Mouse (Mus musculus) cortical plate, adult 2 months (tissue): ENCODE data around the gene Nlgn1. TPM values are rescaled to one million over a fixed set of nuclear protein-coding genes. Genes with fewer than 3 reads are reported as not detected.
A peak's percentile ranks its signal among the peaks of the same experiment; 100 is the strongest.

Experiments used
- H3K27ac ChIP-seq: fragments of 200-500 bp; 2 replicates; pipeline ENCODE4 v1.5.1; 2012; ENCODE audit warnings: low read length, control low read depth, inconsistent platforms; ENCODE audit not compliant: insufficient read depth
- H3K4me1 ChIP-seq: fragments of 200-500 bp; 2 replicates; pipeline ENCODE4 v1.6.1; 2011; ENCODE audit warnings: low read length; ENCODE audit not compliant: control insufficient read depth, insufficient read depth
- H3K4me3 ChIP-seq: fragments of 200-500 bp; 2 replicates; pipeline ENCODE4 v1.5.1; 2011; ENCODE audit warnings: mild to moderate bottlenecking, low read length, control low read depth; ENCODE audit not compliant: insufficient read depth
- CTCF ChIP-seq: fragments of 200-500 bp; IDR thresholded peaks from 2 replicates; pipeline ENCODE4 v1.5.1; 2011; ENCODE audit warnings: mild to moderate bottlenecking, control low read depth, low read length; ENCODE audit not compliant: insufficient read depth; ENCODE audit errors: extremely low read depth
- POLR2A ChIP-seq: fragments of 200-500 bp; IDR thresholded peaks from 2 replicates; pipeline ENCODE4 v1.6.1; 2011; ENCODE audit warnings: mild to moderate bottlenecking, low read length, control low read depth; ENCODE audit not compliant: insufficient read depth; ENCODE audit errors: extremely low read depth
- polyA plus RNA-seq: library from polyadenylated mRNA; depleted of rRNA; stranded (reverse); fragments of >200 nt; gene quantifications from 2 replicates; pipeline ENCODE4 v1.2.3, GENCODE M21; 2012; rRNA removed

The Nlgn1 gene
- 32.5 and 33.0 TPM in 2 replicates for polyA plus RNA-seq

DNA sequence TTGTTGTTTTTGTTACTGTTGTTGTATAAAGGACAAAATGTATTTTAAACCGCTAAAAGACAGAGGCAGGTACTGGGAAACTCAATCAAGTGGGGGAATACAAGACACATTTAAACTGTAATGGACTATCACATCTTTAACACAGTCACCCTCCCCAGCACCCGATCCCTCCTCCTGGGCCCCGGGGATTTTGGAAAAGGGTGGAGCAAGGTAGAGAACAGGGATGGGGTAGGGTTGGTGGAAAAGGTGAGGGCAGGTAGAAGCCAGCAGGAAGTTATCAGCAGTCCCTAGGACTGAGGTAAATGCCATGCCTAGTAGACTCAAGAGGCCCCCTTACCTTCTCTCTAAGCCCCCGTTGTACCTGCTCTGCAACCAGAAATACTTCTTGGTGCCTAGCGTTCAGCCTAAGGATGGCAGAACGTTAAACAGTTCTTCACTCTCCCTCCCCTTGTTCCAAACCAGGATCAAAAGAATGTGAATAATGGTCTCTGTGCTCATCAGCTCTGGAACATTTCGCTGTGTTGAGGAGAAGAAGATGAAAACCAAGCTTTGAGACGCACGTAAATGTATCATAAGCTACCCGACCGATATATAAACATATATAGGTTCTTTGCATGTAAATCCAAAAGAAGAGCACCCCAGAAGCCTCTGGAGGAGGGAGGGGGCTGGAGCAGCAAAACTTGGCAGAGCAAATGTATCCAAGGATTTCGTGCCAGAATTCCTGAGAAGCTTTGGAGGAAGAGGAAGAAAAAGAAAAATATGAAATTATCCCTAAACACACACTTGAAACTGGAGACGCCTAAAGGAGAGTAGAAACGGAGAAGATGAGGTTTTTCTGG is at the start of gene Nlgn1:
TSS of gene Nlgn1 (minus strand) at position 61 of the 839 bp plus-strand sequence.
- Histone ChIP-seq H3K4me1 (peaks cover 2% of the 10 kb centered on the region; the same call in 1 of the 2 replicates), H3K4me3 (peak within 1 kb of the TSS; percentile 91), H3K27ac (peak within 1 kb of the TSS; percentile 90)
- TF ChIP-seq CTCF (no peak), POLR2A (no peak)

DNA sequence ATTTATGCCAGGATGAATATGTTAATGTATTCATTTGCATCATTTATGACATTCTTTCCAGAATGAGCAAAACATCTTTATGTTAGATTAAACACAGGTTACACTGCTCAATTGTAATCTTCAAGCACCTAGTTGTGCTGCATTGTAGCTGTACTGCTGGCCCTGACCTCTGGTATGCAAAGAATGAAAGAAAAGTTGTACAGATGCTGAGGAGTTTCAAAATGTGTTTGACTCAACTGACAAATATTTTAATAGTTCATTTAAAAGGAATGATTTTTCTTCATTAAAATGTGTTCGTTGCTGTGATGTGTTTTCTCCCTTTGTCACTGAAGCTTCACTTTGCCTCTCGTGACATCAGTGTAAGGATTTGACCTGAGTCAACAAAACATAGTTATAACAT is 46.0 kb upstream of the Nlgn1 start:
- no peaks in the 10 kb centered on the region for H3K4me1 ChIP-seq
- H3K27ac ChIP-seq: no peak overlapping the region
- TF ChIP-seq POLR2A (no peak), CTCF (no peak)
- no peak overlapping the region for H3K4me3 ChIP-seq

DNA sequence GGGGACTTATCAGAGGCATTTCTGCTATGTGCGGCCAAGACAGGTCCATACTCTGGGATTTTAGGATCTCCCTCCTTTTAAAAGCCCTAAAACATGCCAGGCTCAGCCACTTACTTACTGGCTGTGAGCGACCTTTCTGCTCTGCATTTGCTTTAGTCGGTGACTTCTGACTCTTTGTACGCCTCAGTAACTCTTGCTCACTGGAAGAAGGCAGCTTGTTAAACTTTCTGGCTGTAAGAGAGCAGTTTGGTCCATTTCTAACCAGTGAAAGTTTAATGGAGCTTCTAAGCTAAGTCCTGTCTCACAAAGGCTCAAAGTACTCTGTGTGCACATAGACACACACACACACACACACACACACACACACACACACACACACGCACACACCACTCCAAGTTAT is 22.8 kb upstream of the Nlgn1 start:
- no peak for TF ChIP-seq CTCF
- TF ChIP-seq POLR2A: no peak
- Histone ChIP-seq H3K4me1 (no peaks in the 10 kb centered on the region), H3K4me3 (no peak overlapping the region), H3K27ac (no peak overlapping the region)

DNA sequence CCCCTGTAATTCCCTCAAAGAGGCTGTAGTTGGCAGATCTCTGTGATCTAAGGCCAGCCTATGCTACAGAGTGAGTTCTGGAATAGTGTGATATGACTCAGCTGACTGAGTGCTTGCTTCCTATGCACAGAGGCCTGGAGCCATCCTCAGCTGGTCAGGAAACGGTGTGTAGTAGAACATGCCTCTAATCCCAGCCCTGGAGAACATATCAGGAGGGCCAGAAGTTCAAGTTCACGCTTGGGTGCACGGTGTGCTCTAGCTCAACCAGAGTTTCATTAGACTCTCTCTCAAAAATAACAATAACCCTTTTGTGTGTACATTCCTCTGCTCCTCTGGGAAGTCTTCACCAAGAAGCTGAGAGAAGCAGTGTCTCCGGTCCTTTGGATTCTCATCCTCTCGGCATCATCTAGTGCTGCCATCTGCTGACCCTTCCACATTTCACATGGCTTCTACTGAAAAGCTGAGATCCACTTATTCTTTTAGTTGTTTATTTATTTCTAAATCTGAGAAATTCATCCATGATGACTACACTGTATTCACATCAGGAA is 22.3 kb upstream of the Nlgn1 start:
- Histone ChIP-seq H3K4me3 (no peak overlapping the region), H3K4me1 (no peaks in the 10 kb centered on the region), H3K27ac (no peak overlapping the region)
- no peak for TF ChIP-seq POLR2A
- peak; percentile 66 for TF ChIP-seq CTCF

DNA sequence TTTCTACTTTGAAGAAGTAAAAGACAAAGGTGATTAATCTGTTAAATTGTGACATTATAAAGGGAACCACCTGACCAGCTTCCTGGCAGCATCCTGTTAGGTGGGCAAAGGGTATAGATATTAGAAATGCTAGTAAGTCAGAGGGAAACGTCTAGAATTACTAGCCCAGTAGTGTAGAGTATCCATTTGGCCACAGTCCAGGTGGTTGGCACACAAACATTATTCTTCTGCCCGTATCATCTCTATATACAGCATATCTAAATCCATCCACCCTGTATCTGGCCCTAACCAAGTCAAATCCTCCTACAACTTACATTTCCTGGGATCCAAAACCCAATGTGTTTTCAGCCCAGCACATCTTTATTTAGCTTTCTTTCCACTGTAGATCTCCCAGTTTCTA is 5.2 kb upstream of the Nlgn1 start:
- no peak for TF ChIP-seq POLR2A
- no peak for TF ChIP-seq CTCF
- Histone ChIP-seq H3K4me1 (no peaks in the 10 kb centered on the region), H3K27ac (no peak overlapping the region)

DNA sequence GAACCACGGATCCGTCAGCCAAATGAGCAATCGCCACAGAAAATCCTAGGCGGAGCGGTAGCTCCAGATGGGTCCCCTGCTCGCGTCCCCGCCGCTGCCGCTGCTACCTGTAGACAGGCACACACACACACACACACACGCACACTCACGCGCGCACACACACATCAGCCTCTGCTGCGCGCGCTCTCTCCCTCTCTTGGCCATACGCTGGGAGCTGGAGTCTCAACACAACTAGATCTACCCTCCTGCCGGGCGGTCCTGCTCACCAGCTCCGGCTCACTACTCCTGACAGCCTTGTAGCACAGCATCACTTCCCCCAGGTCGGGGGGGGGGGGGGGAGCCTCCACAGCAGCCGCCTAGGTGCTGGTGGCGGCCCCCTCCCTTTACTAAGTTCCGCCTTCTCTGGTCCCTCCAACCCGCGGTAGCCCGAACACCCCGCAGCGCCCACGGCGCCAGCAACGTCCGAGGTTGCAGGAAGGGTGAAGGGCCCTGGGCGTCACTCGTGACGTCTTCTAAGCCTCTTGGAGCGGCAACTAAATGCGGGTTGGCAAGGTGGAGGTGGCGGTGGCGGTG is 1.1 kb upstream of the Nlgn1 start:
- H3K4me1 ChIP-seq: no peaks in the 10 kb centered on the region
- H3K4me3 ChIP-seq: peak overlapping the region; percentile 91
- peak overlapping the region; percentile 16; the same call in 1 of the 2 replicates for H3K27ac ChIP-seq
- TF ChIP-seq POLR2A (peak; percentile 65; the same call in 1 of the 2 replicates), CTCF (no peak)

More for the DNA sequence above, 5.2 kb upstream of the Nlgn1 start:
- no peak overlapping the region for H3K4me3 ChIP-seq

DNA sequence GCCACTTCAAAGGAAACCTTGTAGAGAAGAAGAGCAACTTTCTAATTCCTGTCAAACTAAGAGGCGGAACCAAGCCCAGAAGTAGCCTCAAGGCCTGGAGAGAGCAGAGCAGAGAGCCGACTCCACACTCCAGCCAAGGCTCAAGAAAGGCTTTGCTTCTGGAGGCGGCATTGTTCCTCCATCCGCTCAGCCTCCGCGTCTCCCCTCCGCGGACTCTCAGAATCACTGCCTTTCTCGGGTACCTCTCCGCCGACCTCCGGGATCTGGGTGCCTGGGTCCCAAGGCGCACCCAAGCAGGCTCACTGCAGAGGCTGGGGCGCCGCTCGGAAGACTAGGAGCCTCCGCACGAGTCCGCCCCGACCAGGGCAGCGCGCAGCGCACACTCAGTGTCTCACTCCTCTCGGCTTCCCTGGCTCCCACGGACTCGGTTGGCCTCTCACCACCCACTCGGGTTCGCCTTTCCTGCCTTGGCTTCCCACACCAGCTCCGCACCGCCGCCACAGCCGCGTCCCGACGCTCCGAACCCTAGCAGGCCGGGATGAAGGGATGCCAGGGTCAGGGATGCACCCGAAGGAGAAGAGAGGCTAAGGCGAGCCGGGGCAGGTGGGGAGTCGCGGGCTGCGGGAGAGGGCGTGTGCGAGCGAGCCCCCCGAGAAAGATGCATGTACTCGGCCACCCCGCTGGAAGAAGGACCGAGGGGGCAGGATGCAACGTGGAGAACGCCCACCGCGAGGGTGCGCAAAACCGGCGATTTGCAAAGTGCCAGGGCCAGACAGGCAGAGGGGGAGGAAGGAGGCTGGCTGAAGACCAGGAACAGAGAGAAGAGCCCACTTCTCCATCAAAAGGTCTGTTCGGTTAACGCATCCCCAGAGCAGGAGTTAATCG is 841 bp downstream of the Nlgn1 start:
- H3K4me3 ChIP-seq: peak overlapping the region; percentile 91
- peak overlapping the region; percentile 90 for H3K27ac ChIP-seq

DNA sequence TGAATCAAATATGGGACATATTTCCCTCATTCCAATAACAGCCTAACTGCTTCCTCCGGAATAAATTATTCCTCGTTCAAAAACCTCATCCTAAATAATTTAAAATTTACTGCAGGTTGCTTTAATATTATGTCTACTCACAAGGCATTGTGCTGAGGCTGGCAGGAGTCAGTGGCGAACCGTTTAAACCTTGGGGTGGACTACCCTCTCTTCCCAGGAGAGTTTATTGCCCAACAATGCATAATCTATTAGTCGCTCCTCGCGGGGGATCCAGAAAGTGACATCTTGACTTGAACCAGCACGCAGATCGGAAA is 1.4 kb downstream of the Nlgn1 start:
- Histone ChIP-seq H3K4me1 (peaks cover 2% of the 10 kb centered on the region; the same call in 1 of the 2 replicates), H3K4me3 (peak overlapping the region; percentile 91), H3K27ac (peak overlapping the region; percentile 90)
- TF ChIP-seq POLR2A: no peak

More for the DNA sequence above, 841 bp downstream of the Nlgn1 start:
- no peak for TF ChIP-seq CTCF
- TF ChIP-seq POLR2A: peak; percentile 66
- H3K4me1 ChIP-seq: peaks cover 2% of the 10 kb centered on the region; the same call in 1 of the 2 replicates

DNA sequence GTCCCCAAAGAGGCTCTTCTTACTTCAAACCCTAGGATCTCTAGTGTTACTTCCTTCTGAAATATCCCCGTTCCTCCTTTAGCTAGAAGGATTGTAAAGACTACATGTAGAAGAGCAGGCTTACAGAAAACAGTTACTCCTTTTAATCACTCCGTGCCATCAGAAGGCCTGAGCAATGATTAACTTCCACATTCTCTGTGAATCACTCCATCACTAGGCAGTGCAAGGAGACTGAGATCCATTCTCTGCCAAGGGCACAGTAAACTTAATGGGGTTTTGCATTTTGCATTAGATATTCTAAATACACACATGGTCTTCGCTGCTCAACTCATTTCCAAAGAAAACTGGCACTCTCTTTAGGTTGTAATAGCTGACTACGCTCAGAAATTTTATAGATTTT is 2.2 kb downstream of the Nlgn1 start:
- TF ChIP-seq POLR2A (no peak), CTCF (no peak)
- Histone ChIP-seq H3K27ac (no peak overlapping the region), H3K4me3 (peak overlapping the region; percentile 91), H3K4me1 (peaks cover 2% of the 10 kb centered on the region; the same call in 1 of the 2 replicates)
